Mouse (Mus musculus) stomach, embryonic 16.5 days (tissue): Measurements from ENCODE around the gene Dhrs7b. TPM values are rescaled to one million over a fixed set of nuclear protein-coding genes. Genes with fewer than 3 reads are reported as not detected.

Experiments
- ATAC-seq: fragments of 200-750 bp; cut with Nextera tagmentation; 2 replicates; pipeline ENCODE4 v1.8.0; 2017; ENCODE audit warnings: moderate number of reproducible peaks, moderate TSS enrichment; ENCODE audit not compliant: insufficient read depth, low FRiP score
- H3K27ac ChIP-seq: fragments of 300-500 bp; sonication (generic); 2 replicates; pipeline ENCODE4 v1.5.1; 2014; ENCODE audit warnings: low read length
- H3K27me3 ChIP-seq: fragments of 300-500 bp; sonication (generic); 2 replicates; pipeline ENCODE4 v1.6.1; 2014; ENCODE audit warnings: low read length, control low read depth, mixed read lengths; ENCODE audit not compliant: control insufficient read depth, insufficient read depth
- H3K36me3 ChIP-seq: fragments of 300-500 bp; sonication (generic); 2 replicates; pipeline ENCODE4 v1.6.1; 2014; ENCODE audit warnings: low read length; ENCODE audit not compliant: control insufficient read depth, insufficient read depth
- H3K4me1 ChIP-seq: fragments of 300-500 bp; sonication (generic); 2 replicates; pipeline ENCODE4 v1.6.1; 2014; ENCODE audit warnings: low read length, control low read depth, mixed read lengths; ENCODE audit not compliant: control insufficient read depth, insufficient read depth
- H3K4me2 ChIP-seq: fragments of 300-500 bp; sonication (generic); 2 replicates; pipeline ENCODE4 v1.6.1; 2014; ENCODE audit warnings: low read depth, low read length, mixed read lengths
- H3K4me3 ChIP-seq: fragments of 300-500 bp; sonication (generic); replicated peaks from 2 replicates; pipeline ENCODE4 v1.5.1; 2014; ENCODE audit warnings: mild to moderate bottlenecking, low read length
- H3K9ac ChIP-seq: fragments of 300-500 bp; sonication (generic); 2 replicates; pipeline ENCODE4 v1.6.1; 2014; ENCODE audit warnings: low read length
- H3K9me3 ChIP-seq: fragments of 300-500 bp; sonication (generic); replicated peaks from 2 replicates; pipeline ENCODE4 v1.6.1; 2016; ENCODE audit warnings: low read length, control low read depth; ENCODE audit not compliant: control insufficient read depth
- WGBS: fragments of 180-500 bp; shearing (Covaris S2); extraction: QIAGEN DNeasy Blood & Tissue Kit; methylation state at CpG from one replicate; pipeline ENCODE4 v1.1.7; 2014; 5-methylcytosine and 5-hydroxymethylcytosine counted together
- polyA plus RNA-seq: library from polyadenylated mRNA; unstranded; fragments of >200 nt; fragmentation: Nextera tagmentation; extraction: Ambion mirVana; gene quantifications from 2 replicates; pipeline ENCODE4 v1.2.1, GENCODE M21; 2015

The Dhrs7b gene
- polyA plus RNA-seq, 1 experiment from 2014 or later = 42.8 TPM

DNA sequence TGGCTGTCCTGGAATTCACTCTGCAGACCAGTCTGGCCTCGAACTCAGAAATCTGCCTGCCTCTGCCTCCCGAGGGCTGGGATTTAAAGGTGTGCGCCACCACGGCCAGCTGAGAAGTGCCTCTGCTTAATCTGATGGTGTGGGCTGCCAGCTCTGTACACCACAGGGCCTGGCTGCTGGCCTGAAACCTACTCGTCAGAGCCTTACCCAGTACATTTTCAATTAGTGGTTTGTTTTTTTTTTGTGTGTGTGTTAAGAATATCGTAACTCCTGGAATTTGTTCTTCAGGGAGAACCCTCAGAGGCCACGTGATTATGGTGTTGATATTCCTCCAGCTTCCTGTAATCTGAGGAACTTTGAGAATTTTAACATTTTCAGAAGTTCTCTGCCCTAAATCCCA, 71.6 kb downstream of the Dhrs7b start:
- Histone ChIP-seq H3K4me2 (no peak overlapping the region), H3K4me1 (no peaks in the 10 kb centered on the region), H3K27me3 (no peaks in the 10 kb centered on the region), H3K27ac (no peak overlapping the region), H3K4me3 (no peak overlapping the region), H3K9me3 (no peaks in the 10 kb centered on the region), H3K36me3 (no peaks in the 10 kb centered on the region; the same call in 1 of the 2 replicates), H3K9ac (no peak overlapping the region)
- 85% methylated on average over 7 of the region's 7 CpGs for WGBS
- ATAC-seq = no peak

DNA sequence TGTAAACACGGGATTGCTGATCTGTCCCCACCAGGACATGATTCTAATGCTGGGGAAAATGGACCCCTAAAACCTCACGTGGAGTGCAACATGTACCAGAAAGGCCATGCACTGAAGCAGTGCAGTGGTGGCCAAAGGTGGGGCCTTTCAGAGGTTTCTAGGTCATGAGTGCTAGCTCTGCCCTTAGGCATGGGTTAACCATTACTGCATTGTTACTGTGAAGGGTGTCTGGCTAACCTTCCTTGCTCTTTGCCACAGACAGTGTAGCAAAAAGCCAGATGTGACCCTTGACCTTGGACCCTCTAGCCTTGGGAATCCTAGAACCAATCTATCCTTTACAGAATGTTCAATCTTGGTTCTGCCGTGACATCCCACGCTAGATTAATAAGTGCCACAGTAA, 72.1 kb downstream of the Dhrs7b start:
- no peak for ATAC-seq
- no peak overlapping the region for H3K4me2 ChIP-seq
- no peak overlapping the region for H3K4me3 ChIP-seq
- H3K9me3 ChIP-seq = no peaks in the 10 kb centered on the region
- no peak overlapping the region for H3K27ac ChIP-seq
- no peaks in the 10 kb centered on the region for H3K27me3 ChIP-seq
- no peaks in the 10 kb centered on the region; the same call in 1 of the 2 replicates for H3K36me3 ChIP-seq
- 62% methylated on average over 4 of the region's 4 CpGs for WGBS
- H3K4me1 ChIP-seq = no peaks in the 10 kb centered on the region
- no peak overlapping the region for H3K9ac ChIP-seq

DNA sequence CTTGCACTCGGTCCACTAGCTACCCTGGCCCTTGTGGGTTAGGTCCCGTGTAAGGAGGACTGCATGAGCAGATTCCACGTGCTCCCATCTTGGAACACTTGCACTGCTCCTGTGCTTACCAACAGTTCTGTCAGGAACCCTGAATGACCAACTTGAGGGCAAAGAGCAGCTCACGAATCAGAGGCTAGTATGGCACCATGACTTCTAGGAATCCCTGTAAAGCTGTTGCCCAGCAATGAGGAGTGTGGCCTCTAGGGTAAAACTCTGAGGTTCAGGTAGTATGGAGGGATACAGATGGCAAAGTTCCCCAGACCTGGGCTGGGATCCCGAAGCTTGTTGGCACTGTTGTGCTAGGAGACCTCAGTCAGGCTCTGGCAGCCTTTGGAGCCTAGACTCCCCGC, 73.2 kb downstream of the Dhrs7b start:
- Histone ChIP-seq H3K36me3 (no peaks in the 10 kb centered on the region; the same call in 1 of the 2 replicates), H3K27ac (no peak overlapping the region), H3K4me1 (no peaks in the 10 kb centered on the region), H3K4me2 (no peak overlapping the region), H3K4me3 (no peak overlapping the region), H3K27me3 (no peaks in the 10 kb centered on the region), H3K9ac (no peak overlapping the region), H3K9me3 (no peaks in the 10 kb centered on the region)
- no peak for ATAC-seq
- WGBS = 88% methylated on average over 6 of the region's 6 CpGs

DNA sequence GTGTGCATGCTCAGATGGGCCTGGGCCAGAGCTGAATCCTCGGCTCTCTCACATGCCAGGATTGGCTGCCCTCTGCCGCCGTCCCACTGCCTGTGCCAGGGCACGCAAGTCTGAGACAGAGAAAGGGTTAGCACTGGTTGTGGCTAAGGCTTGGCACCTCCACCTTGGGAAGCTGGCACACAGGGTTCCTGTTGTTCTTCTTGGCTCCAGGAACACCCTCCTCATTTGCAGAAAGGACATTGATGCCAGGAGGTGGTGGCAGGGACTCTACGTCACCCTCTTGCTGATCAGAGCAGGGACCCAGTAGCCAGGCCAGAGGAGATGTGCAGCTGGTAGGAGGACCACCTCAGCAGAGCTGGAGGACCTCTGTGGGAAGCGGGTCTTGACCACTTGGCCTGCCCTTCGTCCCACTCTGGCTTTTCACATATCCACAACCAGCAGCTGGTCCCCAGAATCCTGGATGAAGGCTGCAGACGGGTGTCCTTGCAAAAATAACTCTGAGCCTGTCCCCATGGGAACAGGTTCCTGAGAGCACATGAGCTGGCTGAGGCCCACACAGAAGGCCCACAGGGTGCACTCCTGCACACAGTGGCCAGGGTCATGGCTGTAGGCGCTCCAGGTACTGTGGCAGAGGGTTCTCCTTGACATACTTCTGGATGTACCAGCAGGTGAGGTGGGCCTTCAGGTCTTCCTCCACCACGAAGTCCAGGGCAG, 75.1 kb downstream of the Dhrs7b start:
- WGBS = 91% methylated on average over 10 of the region's 10 CpGs
- H3K4me2 ChIP-seq = no peak overlapping the region
- H3K27ac ChIP-seq = no peak overlapping the region

DNA sequence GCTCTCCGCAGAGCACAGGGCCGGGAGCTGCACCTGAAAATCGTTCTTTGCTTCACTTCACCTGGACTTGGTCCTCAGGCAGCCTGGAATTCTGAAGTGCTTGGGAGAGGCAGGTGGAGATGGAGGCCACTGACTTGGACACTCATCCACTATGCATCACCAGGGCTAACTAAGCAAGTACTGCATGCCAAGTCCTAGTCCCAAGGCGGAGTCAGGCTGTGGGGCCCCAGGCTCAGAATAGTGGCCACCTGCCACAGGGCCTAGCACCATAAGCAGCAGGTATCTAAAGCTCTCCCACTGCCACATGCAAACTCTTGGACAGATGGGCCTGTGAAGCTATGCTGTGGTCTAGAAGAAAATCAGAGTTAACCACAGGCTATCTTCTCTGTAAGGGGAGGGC, 76.0 kb downstream of the Dhrs7b start:
- Histone ChIP-seq H3K4me1 (no peaks in the 10 kb centered on the region), H3K4me3 (no peak overlapping the region), H3K9me3 (no peaks in the 10 kb centered on the region), H3K27ac (no peak overlapping the region), H3K9ac (no peak overlapping the region), H3K4me2 (no peak overlapping the region), H3K27me3 (no peaks in the 10 kb centered on the region), H3K36me3 (no peaks in the 10 kb centered on the region; the same call in 1 of the 2 replicates)
- ATAC-seq = no peak
- 97% methylated on average over 4 of the region's 4 CpGs for WGBS

More for the DNA sequence above, 75.1 kb downstream of the Dhrs7b start:
- ATAC-seq = no peak
- no peaks in the 10 kb centered on the region for H3K9me3 ChIP-seq
- H3K27me3 ChIP-seq = no peaks in the 10 kb centered on the region
- H3K36me3 ChIP-seq = no peaks in the 10 kb centered on the region; the same call in 1 of the 2 replicates
- H3K4me1 ChIP-seq = no peaks in the 10 kb centered on the region
- no peak overlapping the region for H3K9ac ChIP-seq
- no peak overlapping the region for H3K4me3 ChIP-seq

DNA sequence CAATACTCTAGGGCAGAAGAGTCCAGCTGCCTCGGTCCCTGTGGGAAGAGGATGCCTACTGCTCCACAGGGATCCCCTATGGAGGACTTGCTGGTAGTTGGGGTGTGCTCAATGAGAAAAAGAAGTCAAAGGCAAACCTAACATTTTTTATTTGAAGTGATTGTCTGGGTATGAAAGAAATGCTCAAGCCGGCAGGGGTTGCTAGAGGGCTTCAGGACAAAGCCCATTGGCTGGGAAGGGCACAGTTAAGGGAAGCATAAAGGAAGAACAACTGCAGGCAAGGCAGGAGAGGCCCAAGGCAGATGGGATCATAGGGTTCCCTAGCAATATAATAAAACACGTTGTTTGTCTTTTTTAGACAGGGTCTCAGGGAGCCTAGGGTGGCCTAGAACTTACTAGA, 77.6 kb downstream of the Dhrs7b start:
- no peak overlapping the region for H3K4me3 ChIP-seq
- no peak overlapping the region for H3K4me2 ChIP-seq
- H3K9me3 ChIP-seq = no peaks in the 10 kb centered on the region
- H3K36me3 ChIP-seq = no peaks in the 10 kb centered on the region; the same call in 1 of the 2 replicates
- ATAC-seq = no peak
- no peak overlapping the region for H3K27ac ChIP-seq
- no peaks in the 10 kb centered on the region for H3K27me3 ChIP-seq
- WGBS = 68% methylated on average over 3 of the region's 3 CpGs
- peaks cover 10% of the 10 kb centered on the region for H3K4me1 ChIP-seq
- no peak overlapping the region for H3K9ac ChIP-seq

DNA sequence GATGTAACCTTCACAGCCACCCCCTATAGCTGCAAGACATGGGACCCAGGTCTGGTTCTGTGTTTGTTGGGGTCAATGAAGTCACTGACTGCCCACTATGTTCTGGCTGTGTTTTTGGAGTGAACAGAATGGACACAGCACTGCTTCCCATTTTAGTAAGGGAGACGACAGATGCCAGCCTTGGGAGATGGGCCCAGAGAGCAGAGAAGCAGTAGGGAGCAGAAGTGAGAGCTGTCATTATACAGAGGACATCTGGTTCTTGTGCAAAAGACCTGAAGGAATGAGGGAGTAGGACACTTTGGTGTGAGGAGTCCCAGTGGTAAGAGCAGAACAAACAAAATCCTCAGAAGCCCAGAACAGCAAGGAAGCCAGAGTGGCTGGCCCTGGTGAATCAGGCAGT, 79.2 kb downstream of the Dhrs7b start:
- H3K9ac ChIP-seq = no peak overlapping the region
- no peak for ATAC-seq
- no peaks in the 10 kb centered on the region for H3K27me3 ChIP-seq
- H3K4me3 ChIP-seq = no peak overlapping the region
- no peaks in the 10 kb centered on the region; the same call in 1 of the 2 replicates for H3K36me3 ChIP-seq
- H3K9me3 ChIP-seq = no peaks in the 10 kb centered on the region
- H3K4me1 ChIP-seq = peaks cover 17% of the 10 kb centered on the region
- H3K27ac ChIP-seq = no peak overlapping the region
- 78% methylated on average over 1 of the region's 1 CpGs for WGBS
- H3K4me2 ChIP-seq = no peak overlapping the region

Other genes starting within 250 kb of the Dhrs7b start
- gene Llgl1, start 130.9 kb upstream of the Dhrs7b start, polyA plus RNA-seq = 43.2 and 46.7 TPM in 2 replicates
- gene Flii, start 103.4 kb upstream of the Dhrs7b start, polyA plus RNA-seq = 87.7 and 97.6 TPM in 2 replicates
- gene Mief2, start 102.2 kb upstream of the Dhrs7b start, polyA plus RNA-seq = 11.2 and 13.2 TPM in 2 replicates
- gene Top3a, start 53.3 kb upstream of the Dhrs7b start, polyA plus RNA-seq = 13.0 and 13.8 TPM in 2 replicates
- gene Smcr8, start 53.1 kb upstream of the Dhrs7b start, polyA plus RNA-seq = 5.6 and 6.1 TPM in 2 replicates
- 68.3 and 69.8 TPM in 2 replicates for gene Shmt1, start 18.9 kb upstream of the Dhrs7b start, polyA plus RNA-seq
- 58.7 and 60.1 TPM in 2 replicates for gene Tmem11, start 48.6 kb downstream of the Dhrs7b start, polyA plus RNA-seq
- gene Natd1, start 84.1 kb downstream of the Dhrs7b start, polyA plus RNA-seq = 11.0 and 13.8 TPM in 2 replicates
- 119 and 132 TPM in 2 replicates for gene Map2k3, start 101.4 kb downstream of the Dhrs7b start, polyA plus RNA-seq
- 0.41 and 0.93 TPM in 2 replicates for gene Kcnj12, start 191.9 kb downstream of the Dhrs7b start, polyA plus RNA-seq